Mouse (Mus musculus) bone marrow, adult 2 months (tissue): Measurements from ENCODE around the gene Tmco1.

ENCODE experiments used
- CTCF ChIP-seq: fragments of 200-500 bp; IDR thresholded peaks from 2 replicates; pipeline ENCODE4 v1.5.1; 2011; ENCODE audit warnings: low read length, control low read depth; ENCODE audit not compliant: control insufficient read depth, insufficient read depth
- POLR2A ChIP-seq: fragments of 200-500 bp; IDR thresholded peaks from 2 replicates; pipeline ENCODE4 v1.6.1; 2011; ENCODE audit warnings: low read depth, mild to moderate bottlenecking, control low read depth, low read length, borderline replicate concordance; ENCODE audit not compliant: control insufficient read depth

DNA sequence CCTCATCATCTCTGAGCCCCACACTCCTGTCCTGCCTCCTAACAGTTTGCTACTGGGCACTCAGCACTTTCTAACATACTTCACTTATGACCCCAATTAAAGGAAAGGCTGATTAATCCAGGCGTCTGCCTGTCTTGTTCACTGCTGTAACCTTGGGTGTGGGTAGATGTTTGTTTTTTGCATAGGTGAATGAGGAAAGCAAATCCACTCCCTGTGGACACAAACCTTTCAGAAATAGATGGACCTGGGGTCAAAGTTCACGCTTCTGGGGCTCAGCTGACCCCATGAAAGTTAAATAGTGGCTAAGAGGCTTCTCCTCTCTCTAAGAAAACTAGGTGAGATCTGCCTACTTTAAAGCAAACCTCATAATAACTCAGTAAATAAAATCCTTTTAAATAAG, 66.8 kb downstream of the Tmco1 start:
- TF ChIP-seq POLR2A = no peak
- no peak for TF ChIP-seq CTCF
